Mouse (Mus musculus) telencephalon, adult 2 months (tissue): Measurements from ENCODE around the gene 1700021F05Rik.

Source experiments
- DNase-seq: peaks from one replicate; pipeline ENCODE4 v3.0.0-alpha.2; 2011; ENCODE audit warnings: low read depth, low spot score

Gene 1700021F05Rik

DNA sequence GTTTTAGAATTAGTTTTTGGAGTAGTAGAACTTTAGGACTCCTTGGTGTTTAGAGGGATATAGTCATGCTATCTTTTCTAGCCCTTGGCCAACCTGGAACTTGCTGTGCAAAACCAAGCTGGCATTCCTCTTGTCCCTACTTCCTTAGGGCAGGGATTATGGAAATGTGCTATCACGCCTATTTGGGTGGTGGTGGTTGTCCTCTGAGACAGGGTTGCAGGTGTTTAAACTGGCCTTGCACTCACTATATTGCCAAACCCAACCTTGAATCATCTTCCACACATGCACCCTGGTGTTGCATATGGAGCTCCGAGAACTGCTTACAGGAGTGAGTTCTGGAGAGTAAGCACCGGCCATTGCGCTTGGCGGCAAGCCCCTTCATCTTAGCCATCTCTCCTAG lies 58.8 kb downstream of the 1700021F05Rik start:
- no peak for DNase-seq

- no peak for DNase-seq
These were observed 59.6 kb downstream of the 1700021F05Rik start for GRCm38 (mm10) chr10:43481179-43481578.

GRCm38 (mm10) chr10:43480227-43480849 lies 60.5 kb downstream of the 1700021F05Rik start:
- DNase-seq, result no peak

DNA sequence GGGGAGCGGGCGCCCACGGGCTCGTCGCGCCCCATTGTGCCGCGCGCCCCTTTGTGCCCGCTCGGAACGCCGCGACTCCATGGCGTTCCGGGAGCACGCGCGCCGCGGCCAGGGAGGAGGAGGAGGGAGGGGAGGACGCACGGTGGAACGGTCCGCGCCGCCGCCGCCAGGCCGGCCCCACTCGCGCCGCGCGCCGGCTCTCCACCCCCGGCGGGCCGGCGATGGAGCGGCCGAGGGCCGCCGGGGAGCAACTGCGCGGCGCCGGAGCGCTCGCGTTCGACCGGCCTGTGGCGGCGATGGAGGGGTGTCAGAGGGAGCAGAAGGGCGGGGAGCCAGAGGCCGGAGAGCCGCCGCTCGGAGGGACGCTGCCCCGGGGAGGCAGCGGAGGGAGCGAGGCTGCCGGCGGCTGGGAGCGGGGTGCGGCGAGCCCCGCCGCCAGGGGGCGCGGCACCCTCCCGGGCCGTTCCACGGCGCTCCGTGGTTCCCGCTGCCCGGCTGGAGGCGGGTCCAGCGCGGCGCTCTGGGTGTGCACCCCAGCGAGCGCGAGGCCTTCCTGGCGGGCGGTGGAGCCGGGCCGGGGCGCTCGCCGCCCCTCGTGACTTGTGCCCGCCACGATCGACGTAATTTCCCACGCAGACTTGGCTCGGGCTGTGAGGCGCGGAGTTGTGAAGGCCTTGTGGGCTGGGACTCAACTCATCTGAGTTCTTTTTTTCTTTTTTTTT lies 61.2 kb downstream of the 1700021F05Rik start:
- no peak for DNase-seq

- DNase-seq, result no peak
These were observed 61.9 kb downstream of the 1700021F05Rik start, which contains the start of gene Bend3 for GRCm38 (mm10) chr10:43478751-43479435. Gene Bend3, plus strand, starts transcription at chr10:43478831.

GRCm38 (mm10) chr10:43477865-43478681 lies 62.7 kb downstream of the 1700021F05Rik start:
- DNase-seq, result no peak

GRCm38 (mm10) chr10:43477459-43477858 lies 63.3 kb downstream of the 1700021F05Rik start:
- DNase-seq, result no peak

DNA sequence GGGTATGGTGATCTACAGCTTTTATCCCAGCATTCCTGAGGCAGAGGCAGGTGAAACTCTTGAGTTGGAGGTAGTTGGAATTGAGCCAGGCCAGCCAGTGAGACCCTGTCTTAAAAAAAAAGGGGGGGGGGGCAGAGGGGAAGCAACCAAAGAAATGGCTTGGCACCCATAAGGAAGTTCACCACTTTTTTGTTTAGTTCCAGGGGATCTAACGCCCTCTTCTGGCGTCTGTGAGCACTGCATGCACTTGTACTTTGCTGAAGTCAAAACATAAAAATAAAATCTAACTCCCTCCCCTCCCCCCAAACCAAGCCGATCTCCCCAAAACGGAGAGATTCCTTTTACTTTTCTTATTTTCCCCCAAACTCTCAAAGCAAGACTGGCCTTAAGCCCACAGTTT lies 65.4 kb downstream of the 1700021F05Rik start:
- no peak for DNase-seq
